ENCODE assay signal across 26 mouse cellular contexts in genomic region chr5:136421885-136422284, GRCm38 (mm10).
A peak's percentile ranks its signal among the peaks of the same experiment; 100 is the strongest.
DNase-seq lines count a peak whose midpoint lies in the region; ATAC-seq lines count a peak whose summit lies in the region.
"Had no signal": no experiment of that assay in that cellular context is flagged by ENCODE, and none has a peak within 500 bp of the region (broad histone marks: within the 10 kb centered on the region; RNA-seq: fewer than 3 reads in every experiment).

No protein-coding gene starts in this region.

- H3K36me3 ChIP-seq in forebrain, embryonic 13.5 days (ENCODE audit: poor library complexity, severe bottlenecking), result no peaks in the 10 kb centered on the region
- H3K36me3 ChIP-seq: hindbrain, embryonic 12.5 days; limb, embryonic 10.5 days; liver, embryonic 15.5 days; lung, embryonic 15.5 days; neural tube, embryonic 15.5 days had no signal

- H3K9ac ChIP-seq in forebrain, embryonic 13.5 days, result no peak overlapping the region
- H3K9ac ChIP-seq: heart, embryonic 12.5 days; hindbrain, embryonic 12.5 days; liver, embryonic 15.5 days; lung, embryonic 15.5 days; neural tube, embryonic 15.5 days had no signal

- H3K4me1 ChIP-seq in forebrain, embryonic 13.5 days, result no peaks in the 10 kb centered on the region; the same call in 1 of the 2 replicates

- H3K9me3 ChIP-seq in forebrain, embryonic 13.5 days (replicated peaks), result no peaks in the 10 kb centered on the region
- H3K9me3 ChIP-seq: heart, embryonic 12.5 days; hindbrain, embryonic 12.5 days; limb, embryonic 10.5 days; liver, embryonic 15.5 days; lung, embryonic 15.5 days; midbrain, embryonic 10.5 days; neural tube, embryonic 15.5 days had no signal

- DNase-seq in adrenal gland, adult (ENCODE audit: inconsistent age in 2 of 2, low spot score in 1 of 2), result peak; percentile 65 to 80
- DNase-seq in adrenal gland, postnatal 4 days (ENCODE audit: low spot score in 2 of 2), result no peak
- peak; percentile 58 for DNase-seq in 3T3-L1 (ENCODE audit: low read depth, low spot score)
- DNase-seq in adrenal gland, adult 8-10 months, result peak; percentile 49
- peak; percentile 39 for DNase-seq in brain, adult 2 months (ENCODE audit: low read depth, low spot score)
- no peak for DNase-seq in heart, postnatal 25 days (ENCODE audit: low spot score)
- DNase-seq in testis, postnatal 14 days (ENCODE audit: low spot score), result no peak
- DNase-seq: cerebellum, adult 8-10 months; cerebellum, postnatal 36 days; embryo, embryonic 11 days; gastrocnemius, postnatal 25 days; heart, adult 18-20 months; heart, postnatal 10 days; kidney, adult 8-10 months; kidney, postnatal 10 days; liver; right cerebral cortex, adult 18-20 months had no signal

- no peak overlapping the region for H3K27ac ChIP-seq in forebrain, embryonic 13.5 days
- H3K27ac ChIP-seq: hindbrain, embryonic 12.5 days; limb, embryonic 10.5 days; liver, embryonic 15.5 days; lung, embryonic 15.5 days; midbrain, embryonic 10.5 days; neural tube, embryonic 15.5 days had no signal

- H3K4me2 ChIP-seq in forebrain, embryonic 13.5 days, result no peak overlapping the region
- H3K4me2 ChIP-seq: heart, embryonic 12.5 days; hindbrain, embryonic 12.5 days; liver, embryonic 15.5 days; lung, embryonic 15.5 days; neural tube, embryonic 15.5 days had no signal

- intact Hi-C loops in heart, postnatal 25 days (cut with DNase I), result no loop called here

- no peak for ATAC-seq in forebrain, embryonic 13.5 days
- ATAC-seq: forebrain, embryonic 14.5 days had no signal

- no peaks in the 10 kb centered on the region for H3K27me3 ChIP-seq in forebrain, embryonic 13.5 days
- H3K27me3 ChIP-seq: heart, embryonic 12.5 days; hindbrain, embryonic 12.5 days; liver, embryonic 15.5 days; lung, embryonic 15.5 days; neural tube, embryonic 15.5 days had no signal

- no peak overlapping the region for H3K4me3 ChIP-seq in forebrain, embryonic 13.5 days
- H3K4me3 ChIP-seq: heart, embryonic 12.5 days; hindbrain, embryonic 12.5 days; limb, embryonic 10.5 days; liver, embryonic 15.5 days; lung, embryonic 15.5 days; midbrain, embryonic 10.5 days; neural tube, embryonic 15.5 days had no signal

- 94% methylated on average over 3 of the region's 3 CpGs for WGBS in forebrain, embryonic 13.5 days

Comparison
In these comparisons a context has a peak if more than half of its experiments do, and no peak if none do; other contexts are left out.
1. DNase-seq: peak in adrenal gland, adult (2 of 2), 3T3-L1 (single experiment), adrenal gland, adult 8-10 months (single experiment) and brain, adult 2 months (single experiment); none in adrenal gland, postnatal 4 days (0 of 2), heart, postnatal 25 days (single experiment) and testis, postnatal 14 days (single experiment).